Mouse (Mus musculus) ovary, adult 18-20 months (tissue): ENCODE results near the gene Raet1d.
"Not testable (repeated sequence)": the region's sequence is repeated elsewhere in the genome, so short reads cannot be mapped to it uniquely, and the experiment has no call there.

Source experiments
- DNase-seq: peaks from one replicate; pipeline ENCODE4 v3.0.0; 2022; ENCODE audit warnings: low spot score, mixed read lengths

Raet1d gene

GRCm38 (mm10) chr10:22360252-22360651 is at the start of gene Raet1d:
Gene Raet1d, plus strand, starts transcription at chr10:22360552.
- DNase-seq: not testable (repeated sequence)

GRCm38 (mm10) chr10:22322858-22323257 is 37.5 kb upstream of the Raet1d start:
- no peak for DNase-seq

DNA sequence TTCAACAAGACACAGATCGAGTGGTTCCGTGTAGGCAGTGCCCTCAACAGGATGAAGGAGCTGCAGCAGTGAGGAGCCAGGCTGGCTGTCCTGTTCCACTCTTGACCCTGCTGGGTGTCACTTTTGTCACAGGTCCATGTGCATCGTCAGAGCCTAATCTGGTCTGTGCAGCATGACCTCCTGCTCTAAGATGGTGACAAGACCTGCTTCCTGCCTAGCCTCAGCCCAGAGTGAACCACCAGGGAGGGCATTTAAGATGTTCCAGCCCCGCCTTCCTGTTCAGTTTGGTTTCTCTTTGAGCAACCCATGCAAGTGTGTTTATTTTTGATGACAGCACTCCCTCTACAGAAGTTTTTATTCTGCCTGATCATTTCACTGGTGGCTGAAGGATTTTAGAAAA is 14.6 kb upstream of the Raet1d start:
- DNase-seq: not testable (repeated sequence)

GRCm38 (mm10) chr10:22353548-22354195 is 6.7 kb upstream of the Raet1d start:
- DNase-seq: not testable (repeated sequence)

- DNase-seq: not testable (repeated sequence)
Observed at GRCm38 (mm10) chr10:22354196-22354574, 6.2 kb upstream of the Raet1d start.

DNA sequence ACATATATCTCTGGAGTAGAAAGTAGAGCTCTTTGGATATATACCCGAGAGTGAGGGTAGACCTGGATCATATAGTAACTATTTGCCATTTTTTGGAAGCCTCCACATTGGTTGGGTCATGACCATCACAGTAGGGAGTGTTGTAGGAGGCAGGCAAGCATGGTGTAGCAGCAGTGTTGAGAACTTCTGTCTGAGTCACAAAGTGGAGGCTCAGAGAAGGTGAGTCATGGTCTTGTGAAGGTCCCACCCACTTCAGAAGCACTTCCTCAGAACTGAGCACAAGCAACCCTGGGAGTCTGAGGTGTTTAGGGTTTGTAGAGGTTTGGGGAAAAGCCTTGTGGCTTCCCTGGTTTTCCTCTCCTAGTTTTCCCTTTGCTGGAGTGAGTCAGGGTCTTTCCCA is 3.0 kb upstream of the Raet1d start:
- DNase-seq: not testable (repeated sequence)

DNA sequence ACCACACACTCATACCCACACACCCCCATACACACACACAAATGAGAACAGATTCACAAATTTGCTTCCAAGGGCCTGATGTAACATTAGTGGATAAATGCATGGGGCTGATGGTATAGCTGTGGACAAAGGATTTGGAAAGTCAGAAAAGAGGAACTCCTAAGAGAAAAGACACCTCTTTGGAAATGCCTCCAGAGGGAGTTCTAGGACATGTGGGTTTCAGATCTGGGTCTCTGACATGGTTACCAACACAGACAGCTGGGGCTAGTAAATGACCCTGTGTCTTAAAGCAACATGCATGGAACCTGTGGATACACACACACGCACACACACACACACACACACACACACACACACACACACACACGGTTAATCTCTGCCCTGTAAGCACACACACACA is 605 bp downstream of the Raet1d start:
- DNase-seq: not testable (repeated sequence)

DNA sequence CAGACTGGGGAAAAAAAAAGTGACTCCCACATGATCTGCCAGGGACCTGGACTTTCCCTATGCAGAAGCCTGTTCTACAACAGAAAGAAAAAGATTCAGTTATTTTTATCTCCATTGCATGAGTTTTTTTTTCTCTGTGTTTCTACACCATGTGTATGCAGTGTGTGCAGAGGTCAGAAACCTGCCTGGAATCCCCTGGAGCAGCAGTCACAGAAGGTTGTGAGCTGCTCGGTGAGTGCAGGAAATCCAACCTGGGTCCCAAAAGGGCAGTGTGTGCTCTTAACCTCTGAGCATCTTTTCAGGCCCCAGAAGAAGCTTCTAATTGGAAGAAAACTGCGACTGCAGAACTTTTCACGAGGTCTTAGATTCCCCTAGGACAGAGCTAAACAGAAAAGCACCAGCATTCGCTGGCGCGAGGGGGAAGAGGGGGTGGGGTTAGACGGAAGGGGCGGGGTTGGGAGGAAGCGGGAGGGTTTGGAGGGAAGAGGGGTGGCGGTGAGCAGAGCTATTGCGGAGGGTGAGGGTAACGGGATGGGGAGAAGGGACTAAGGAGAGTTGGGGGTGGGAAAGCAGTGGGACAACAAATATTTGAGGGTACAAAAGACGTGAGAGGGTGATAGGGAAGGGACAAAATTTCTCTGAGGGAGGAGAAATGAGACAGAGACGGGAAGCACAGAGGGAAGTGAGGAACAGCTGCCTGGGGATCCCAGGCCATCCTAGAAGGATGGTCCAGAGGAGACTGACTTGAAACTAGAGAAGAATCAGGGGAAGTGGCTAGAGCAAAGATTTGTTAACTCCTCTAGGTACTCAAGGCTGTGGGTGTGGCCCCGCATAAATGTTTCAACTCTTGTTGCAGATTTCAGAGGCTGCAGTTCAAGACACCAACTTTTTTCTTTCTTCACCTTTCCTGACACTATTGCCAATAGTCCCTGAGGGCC is 1.3 kb downstream of the Raet1d start:
- not testable (repeated sequence) for DNase-seq

DNA sequence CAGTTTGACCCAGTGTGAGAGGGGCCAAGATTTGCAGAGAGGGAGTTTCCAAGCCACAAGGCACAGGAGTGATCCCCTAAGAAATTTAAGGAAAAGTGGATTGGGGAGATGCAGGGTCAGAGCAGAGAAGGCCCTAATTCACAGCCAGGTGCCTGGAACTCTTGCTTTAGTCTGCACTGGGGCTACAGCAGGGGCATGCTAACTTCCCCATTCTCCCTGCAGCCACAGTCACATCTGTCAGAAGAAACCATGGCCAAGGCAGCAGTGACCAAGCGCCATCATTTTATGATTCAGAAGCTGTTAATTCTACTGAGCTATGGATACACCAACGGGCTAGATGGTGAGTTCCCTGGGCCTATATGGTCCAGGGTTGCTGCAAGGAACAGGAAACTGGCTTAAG is 2.1 kb downstream of the Raet1d start:
- DNase-seq: not testable (repeated sequence)

GRCm38 (mm10) chr10:22364915-22365314 is 4.6 kb downstream of the Raet1d start:
- not testable (repeated sequence) for DNase-seq

- DNase-seq: not testable (repeated sequence)
Observed at GRCm38 (mm10) chr10:22381226-22381625, 20.9 kb downstream of the Raet1d start.

- not testable (repeated sequence) for DNase-seq
Observed at GRCm38 (mm10) chr10:22390146-22390545, 29.8 kb downstream of the Raet1d start.

DNA sequence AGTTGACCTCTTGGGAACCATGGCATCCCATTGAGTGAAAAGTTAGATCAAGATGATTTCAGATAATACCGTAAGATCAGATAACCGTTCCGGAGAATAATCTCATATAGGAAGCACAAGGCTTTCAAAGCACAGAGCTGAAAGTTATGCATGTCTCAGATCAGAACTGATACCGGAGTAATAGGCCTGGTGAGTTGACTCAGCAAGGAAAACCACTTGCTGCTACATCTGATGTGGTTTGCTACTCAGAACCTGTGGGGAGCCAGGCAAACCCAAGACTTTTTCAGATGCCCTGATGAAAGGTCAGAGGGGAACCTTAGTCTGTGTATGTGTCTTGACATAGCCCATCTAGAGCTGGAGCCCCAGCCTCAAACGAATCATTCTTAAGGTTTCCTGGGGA is 31.3 kb downstream of the Raet1d start:
- not testable (repeated sequence) for DNase-seq

DNA sequence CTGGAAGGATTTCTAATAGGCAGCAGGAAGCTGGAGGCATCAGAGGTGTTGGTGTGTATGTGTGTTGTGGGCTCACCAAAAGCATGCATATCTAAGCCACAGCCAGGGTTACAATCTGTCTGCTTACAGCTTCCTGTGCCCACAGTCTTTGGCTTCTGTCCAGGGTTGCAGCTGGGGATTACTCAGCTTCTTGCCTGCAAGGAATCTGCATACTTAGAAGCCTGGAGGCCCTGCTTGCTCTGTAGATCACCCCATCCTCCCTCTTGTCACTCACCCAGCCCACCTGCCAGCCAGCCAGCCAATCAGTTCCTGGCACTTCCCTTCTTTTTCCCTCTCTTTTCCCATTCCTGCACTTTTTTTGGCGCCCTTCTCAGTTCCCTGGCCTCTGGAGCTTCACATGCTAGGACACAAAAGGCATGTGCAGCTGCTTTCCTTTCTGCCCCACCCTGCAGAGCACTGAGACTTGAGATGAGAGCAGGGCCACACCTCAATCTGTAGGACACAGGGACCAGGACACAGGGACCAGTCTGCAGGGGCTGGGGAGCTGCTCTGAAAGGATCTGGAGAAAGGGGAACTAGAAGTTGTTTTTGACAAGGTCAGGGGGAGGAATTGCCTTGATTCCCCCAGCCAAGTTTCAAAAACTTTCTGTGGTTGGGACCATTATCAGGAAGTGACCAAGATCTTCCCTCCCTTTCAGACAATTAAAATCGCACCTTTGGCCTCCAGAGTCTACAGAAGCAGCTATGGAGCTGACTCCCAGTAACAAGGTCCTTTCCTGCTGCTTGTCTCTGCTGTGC is 32.9 kb downstream of the Raet1d start:
- DNase-seq: not testable (repeated sequence)

DNA sequence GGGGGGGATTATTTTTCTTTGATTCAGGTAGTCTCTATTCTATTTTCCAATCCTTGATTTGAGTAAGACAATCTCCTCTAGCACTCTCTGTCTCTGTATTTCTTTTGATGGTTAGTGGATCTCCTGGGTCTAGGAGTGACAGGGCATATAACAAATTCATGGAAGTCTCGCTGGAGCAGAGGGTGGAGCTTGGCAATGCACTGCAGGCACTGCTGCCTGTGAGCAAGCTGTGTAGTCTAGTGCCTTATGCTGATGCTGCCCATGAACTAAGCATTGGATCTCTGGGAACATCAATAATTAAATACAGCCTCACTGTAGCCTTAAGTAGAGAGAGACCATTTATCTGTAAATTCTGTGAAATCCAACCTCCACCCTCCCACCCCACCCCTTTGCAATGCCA is 36.3 kb downstream of the Raet1d start:
- not testable (repeated sequence) for DNase-seq

DNA sequence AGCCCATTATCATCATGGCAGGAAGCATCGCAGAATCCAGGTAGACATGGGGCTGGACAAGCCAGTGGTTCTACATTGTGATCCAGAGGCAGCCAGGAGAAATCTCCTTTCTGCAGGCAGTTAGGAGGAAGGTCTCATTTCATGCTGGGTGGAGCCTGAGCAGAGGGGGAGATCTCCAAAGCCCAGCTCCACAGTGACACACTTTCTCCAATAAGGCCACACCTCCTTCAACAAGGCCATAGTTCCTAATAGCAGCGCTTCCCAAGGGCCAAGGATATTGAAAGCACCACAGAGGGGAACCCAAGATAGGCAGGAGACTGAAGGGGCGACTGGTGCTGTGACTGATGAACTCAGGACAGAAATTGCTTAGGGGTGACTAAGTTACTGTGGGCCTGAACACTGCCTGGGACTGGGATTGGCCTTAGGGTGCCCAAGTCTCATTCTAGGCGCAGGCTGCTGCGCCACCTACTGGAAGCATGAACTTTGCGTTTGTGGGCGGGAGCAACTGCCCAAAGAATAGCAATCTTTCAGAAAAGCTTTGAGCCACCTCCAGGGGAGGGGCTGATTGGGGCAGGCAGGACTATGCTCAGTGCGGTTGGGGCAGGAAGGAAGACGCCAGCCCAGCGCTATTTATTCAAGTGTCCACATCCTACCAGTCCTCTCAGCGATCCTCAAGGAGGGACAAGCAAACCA is 42.0 kb downstream of the Raet1d start:
- peak; percentile 11 for DNase-seq

DNA sequence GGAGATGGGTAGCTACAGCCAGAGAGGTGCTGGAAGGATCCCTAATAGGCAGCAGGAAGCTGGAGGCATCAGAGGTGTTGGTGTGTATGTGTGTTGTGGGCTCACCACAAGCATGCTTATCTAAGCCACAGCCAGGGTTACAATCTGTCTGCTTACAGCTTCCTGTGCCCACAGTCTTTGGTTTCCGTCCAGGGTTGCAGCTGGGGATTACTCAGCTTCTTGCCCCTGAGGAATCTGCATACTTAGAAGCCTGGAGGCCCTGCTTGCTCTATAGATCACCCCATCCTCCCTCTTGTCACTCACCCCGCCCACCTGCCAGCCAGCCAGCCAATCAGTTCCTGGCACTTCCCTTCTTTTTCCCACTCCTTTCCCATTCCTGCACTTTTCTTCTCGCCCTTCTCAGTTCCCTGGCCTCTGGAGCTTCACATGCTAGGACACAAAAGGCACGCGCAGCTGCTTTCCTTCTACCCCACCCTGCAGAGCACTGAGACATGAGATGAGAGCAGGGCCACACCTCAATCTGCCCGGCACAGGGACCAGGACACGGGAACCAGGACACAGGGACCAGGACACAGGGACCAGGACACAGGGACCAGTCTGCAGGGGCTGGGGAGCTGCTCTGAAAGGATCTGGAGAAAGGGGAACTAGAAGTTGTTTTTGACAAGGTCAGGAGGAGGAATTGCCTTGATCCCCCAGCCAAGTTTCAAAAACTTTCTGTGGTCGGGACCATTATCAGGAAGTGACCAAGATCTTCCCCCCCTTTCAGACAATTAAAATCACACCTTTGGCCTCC is 53.5 kb downstream of the Raet1d start:
- DNase-seq: peak; percentile 4
